Mouse (Mus musculus) kidney, postnatal 36 days (tissue): ENCODE data around the gene Lin7c.

Experiments
- DNase-seq, 2 experiments: peaks; one replicate each; pipeline ENCODE4 v3.0.0; 2021 to 2022; ENCODE audit warnings: mixed read lengths in 2 of 2

Gene Lin7c

GRCm38 (mm10) chr2:109942810-109943570 is 52.3 kb downstream of the Lin7c start:
- no peak for DNase-seq

- no peak for DNase-seq
Measured at GRCm38 (mm10) chr2:109944995-109945394, 54.3 kb downstream of the Lin7c start.

- DNase-seq = no peak
Measured at GRCm38 (mm10) chr2:109945532-109945931, 54.9 kb downstream of the Lin7c start.

GRCm38 (mm10) chr2:109946426-109946825 is 55.8 kb downstream of the Lin7c start:
- no peak for DNase-seq

- no peak for DNase-seq
Measured at GRCm38 (mm10) chr2:109949519-109949918, 58.9 kb downstream of the Lin7c start.

- no peak for DNase-seq
Measured at GRCm38 (mm10) chr2:109950311-109950710, 59.7 kb downstream of the Lin7c start.
